ENCODE assay signal across 17 mouse cellular contexts in the genomic region with DNA sequence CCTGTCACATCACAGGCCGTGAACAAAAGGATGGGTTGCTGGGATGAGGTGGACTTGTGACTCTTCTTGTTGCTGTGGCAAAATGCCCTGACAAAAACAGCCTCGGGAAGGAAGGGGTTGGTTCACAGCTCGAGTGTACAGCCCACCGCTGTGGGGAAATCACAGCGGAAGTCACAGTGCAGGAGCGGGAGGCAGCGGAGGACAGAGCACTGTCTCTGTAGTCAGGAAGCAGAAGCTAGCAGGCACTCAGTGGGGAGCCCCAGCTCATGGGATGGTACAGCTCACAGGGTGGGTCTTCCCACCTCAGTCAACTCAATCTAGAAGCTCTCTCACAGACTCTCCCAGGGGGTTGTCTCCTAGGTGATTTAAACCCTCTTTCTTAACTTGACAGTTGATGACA. TPM values are rescaled to one million over a fixed set of nuclear protein-coding genes. Genes with fewer than 3 reads are reported as not detected.
DNase-seq lines count a peak whose midpoint lies in the region; TF ChIP-seq lines count a peak whose summit lies in the region.
"Had no signal": no experiment of that assay in that cellular context is flagged by ENCODE, and none has a peak within 500 bp of the region (broad histone marks: within the 10 kb centered on the region; RNA-seq: fewer than 3 reads in every experiment).

No protein-coding gene starts in this region.

- H3K27ac ChIP-seq in kidney, adult 2 months (ENCODE audit: insufficient read depth, low read depth, low read length) = no peak overlapping the region
- H3K27ac ChIP-seq: gastrocnemius, adult 2 months; heart, embryonic 10.5 days; left cerebral cortex, adult 2 months; liver, embryonic 13.5 days; macrophage; midbrain, embryonic 12.5 days had no signal

- TF ChIP-seq POLR2A in kidney, adult 2 months (IDR thresholded peaks at IDR 0.05; ENCODE audit: low read depth, low read length) = no peak

- WGBS in kidney, adult 2 months = 67% methylated on average over 7 of the region's 7 CpGs

- no peak overlapping the region for H3K4me3 ChIP-seq in kidney, adult 2 months (ENCODE audit: insufficient read depth, low read depth, low read length)
- H3K4me3 ChIP-seq: gastrocnemius, adult 2 months; heart, embryonic 10.5 days; left cerebral cortex, adult 2 months; liver, embryonic 13.5 days; midbrain, embryonic 12.5 days had no signal

- peak; percentile 38 to 48 for DNase-seq in spleen, postnatal 36 days (ENCODE audit: low spot score in 2 of 2)
- no peak for DNase-seq in spleen, postnatal 10 days (ENCODE audit: low spot score in 2 of 2)
- peak; percentile 59 for DNase-seq in T-cell, adult 2 months (ENCODE audit: low spot score)
- DNase-seq in naive thymus-derived CD4-positive, alpha-beta T cell, adult 2 months (ENCODE audit: low read depth) = peak; percentile 42
- DNase-seq in thymus, postnatal 36 days = peak; percentile 51 to 53
- DNase-seq in kidney, adult 2 months = no peak
- DNase-seq in cerebellum, postnatal 25 days = no peak
- DNase-seq in frontal cortex, adult 2 months (ENCODE audit: extremely low spot score in 1 of 2, low spot score in 1 of 2) = no peak
- DNase-seq: cerebellum, adult 11 months; cerebellum, adult 9-11 months; gastrocnemius, adult 2 months; liver, embryonic 13.5 days; lung, adult 2 months had no signal

- H3K4me1 ChIP-seq in kidney, adult 2 months (ENCODE audit: control insufficient read depth, insufficient read depth, low read length) = peaks cover 13% of the 10 kb centered on the region
- H3K4me1 ChIP-seq: midbrain, embryonic 12.5 days had no signal

- no peak for TF ChIP-seq CTCF in kidney, adult 2 months (conservative IDR thresholded peaks at IDR 0.05; ENCODE audit: insufficient read depth, insufficient read length, low read depth, low read length)

- no peaks in the 10 kb centered on the region for H3K27me3 ChIP-seq in kidney, adult 2 months (replicated peaks; ENCODE audit: control insufficient read depth, insufficient read depth, low read length)
- H3K27me3 ChIP-seq: midbrain, embryonic 12.5 days had no signal

- no peaks in the 10 kb centered on the region for H3K36me3 ChIP-seq in kidney, adult 2 months (ENCODE audit: control insufficient read depth, insufficient read depth, low read length)
- H3K36me3 ChIP-seq: heart, embryonic 10.5 days; liver, embryonic 13.5 days; midbrain, embryonic 12.5 days had no signal

RNA-seq across cellular contexts. Expression of a gene that starts 10.1 kb away (rescaled TPM):
- polyA plus RNA-seq in kidney, adult 2 months (2012; rRNA removed) = 24.3 and 29.9 TPM in 2 replicates
- polyA plus RNA-seq in frontal cortex, adult 2 months (2012; rRNA removed) = 20.4 and 21.0 TPM in 2 replicates

RNA-seq across cellular contexts. Expression of a gene that starts 39.5 kb away (rescaled TPM):
- 92.4 and 128 TPM in 2 replicates for polyA plus RNA-seq in kidney, adult 2 months (2012; rRNA removed)
- polyA plus RNA-seq in frontal cortex, adult 2 months (2012; rRNA removed) = 54.6 and 58.6 TPM in 2 replicates

Comparison
In these comparisons a context has a peak if more than half of its experiments do, and no peak if none do; other contexts are left out.
1. DNase-seq: peak in spleen, postnatal 36 days (2 of 2), T-cell, adult 2 months (single experiment), naive thymus-derived CD4-positive, alpha-beta T cell, adult 2 months (single experiment) and thymus, postnatal 36 days (2 of 2); none in spleen, postnatal 10 days (0 of 2), kidney, adult 2 months (single experiment), cerebellum, postnatal 25 days (0 of 2) and frontal cortex, adult 2 months (0 of 2).